ENCODE assay signal across 8 mouse cellular contexts in the genomic region with DNA sequence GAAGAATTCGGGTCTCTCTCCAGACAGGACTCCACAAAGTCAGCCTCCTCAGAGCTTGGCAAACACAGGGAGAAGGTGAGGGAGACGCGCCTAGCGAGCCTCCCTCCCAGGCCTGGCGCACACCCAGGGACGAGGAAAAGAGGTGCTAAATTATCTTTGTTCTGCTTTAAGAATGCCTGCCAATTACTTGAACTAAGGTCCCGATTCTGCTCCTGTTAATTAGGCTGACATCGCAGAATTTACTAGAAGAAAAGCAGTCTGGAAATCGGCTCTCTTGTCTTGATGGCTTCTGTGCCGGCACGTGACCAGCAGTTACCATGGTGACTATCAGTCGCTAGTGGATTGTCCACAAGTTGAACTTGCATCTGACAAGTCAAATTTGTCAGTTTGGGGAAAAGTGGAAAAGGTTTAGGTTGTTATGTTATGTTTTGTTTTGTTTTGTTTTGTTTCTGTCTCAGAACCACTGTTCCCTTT.
A peak's percentile ranks its signal among the peaks of the same experiment; 100 is the strongest.
DNase-seq lines count a peak whose midpoint lies in the region; ATAC-seq lines count a peak whose summit lies in the region.

No protein-coding gene starts in this region.

- no peaks in the 10 kb centered on the region for H3K36me3 ChIP-seq in forebrain, embryonic 14.5 days (ENCODE audit: control insufficient read depth, insufficient read depth, low read length)
- no peaks in the 10 kb centered on the region for H3K36me3 ChIP-seq in intestine, embryonic 15.5 days
- H3K36me3 ChIP-seq in midbrain, embryonic 16.5 days (ENCODE audit: control insufficient read depth, insufficient read depth, low read length): no peaks in the 10 kb centered on the region

- 6% methylated on average over 12 of the region's 12 CpGs for WGBS in forebrain, embryonic 14.5 days
- 21% methylated on average over 12 of the region's 12 CpGs for WGBS in intestine, embryonic 15.5 days
- 15% methylated on average over 12 of the region's 12 CpGs for WGBS in midbrain, embryonic 16.5 days

- peak overlapping the region; percentile 38 for H3K4me2 ChIP-seq in forebrain, embryonic 14.5 days (ENCODE audit: low read length)
- peak overlapping the region; percentile 38 for H3K4me2 ChIP-seq in intestine, embryonic 15.5 days (replicated peaks)
- H3K4me2 ChIP-seq in midbrain, embryonic 16.5 days (ENCODE audit: low read length): peak overlapping the region; percentile 33

- intact Hi-C loops in left cerebral cortex, postnatal 25 days (cut with DNase I): no loop called here

- peak; percentile 4 to 31 for DNase-seq in left cerebral cortex, postnatal 25 days (ENCODE audit: low spot score in 2 of 2)
- no peak for DNase-seq in left cerebral cortex, adult 18-20 months (ENCODE audit: low spot score in 2 of 2)
- DNase-seq in brain, adult 2 months (ENCODE audit: low read depth, low spot score): peak; percentile 69
- peak; percentile 93 for DNase-seq in forebrain, embryonic 14.5 days (ENCODE audit: low spot score)
- no peak for DNase-seq in gastrocnemius, adult 8-10 months (ENCODE audit: low spot score in 2 of 2)

- ATAC-seq in forebrain, embryonic 14.5 days: peak; percentile 86
- ATAC-seq in intestine, embryonic 15.5 days: peak; percentile 48; the same call in 1 of the 2 replicates
- ATAC-seq in midbrain, embryonic 16.5 days: peak; percentile 85
- ATAC-seq in inflammation-experienced regulatory T-cells, adult 6 months: no peak

- no peaks in the 10 kb centered on the region for H3K27me3 ChIP-seq in forebrain, embryonic 14.5 days (replicated peaks; ENCODE audit: control insufficient read depth, insufficient read depth, low read length)
- no peaks in the 10 kb centered on the region for H3K27me3 ChIP-seq in intestine, embryonic 15.5 days (replicated peaks)
- H3K27me3 ChIP-seq in midbrain, embryonic 16.5 days (ENCODE audit: control insufficient read depth, insufficient read depth, low read depth, low read length): no peaks in the 10 kb centered on the region

- peaks cover 22% of the 10 kb centered on the region for H3K4me1 ChIP-seq in forebrain, embryonic 14.5 days (ENCODE audit: control insufficient read depth, insufficient read depth, low read length)
- H3K4me1 ChIP-seq in intestine, embryonic 15.5 days (replicated peaks): peaks cover 12% of the 10 kb centered on the region
- H3K4me1 ChIP-seq in midbrain, embryonic 16.5 days (ENCODE audit: control insufficient read depth, insufficient read depth, low read length): peaks cover 18% of the 10 kb centered on the region

- H3K4me3 ChIP-seq in forebrain, embryonic 14.5 days (ENCODE audit: low read depth, low read length): no peak overlapping the region
- no peak overlapping the region for H3K4me3 ChIP-seq in intestine, embryonic 15.5 days (replicated peaks)
- no peak overlapping the region for H3K4me3 ChIP-seq in midbrain, embryonic 16.5 days (ENCODE audit: low read depth, low read length)

- H3K9ac ChIP-seq in forebrain, embryonic 14.5 days (ENCODE audit: low read length): no peak overlapping the region
- H3K9ac ChIP-seq in intestine, embryonic 15.5 days: no peak overlapping the region
- no peak overlapping the region for H3K9ac ChIP-seq in midbrain, embryonic 16.5 days (ENCODE audit: low read depth, low read length)

- H3K27ac ChIP-seq in forebrain, embryonic 14.5 days (ENCODE audit: low read depth, low read length): peak overlapping the region; percentile 73; the same call in 1 of the 2 replicates
- H3K27ac ChIP-seq in intestine, embryonic 15.5 days: no peak overlapping the region
- H3K27ac ChIP-seq in midbrain, embryonic 16.5 days (ENCODE audit: low read length): peak overlapping the region; percentile 28

- no peaks in the 10 kb centered on the region for H3K9me3 ChIP-seq in forebrain, embryonic 14.5 days (replicated peaks; ENCODE audit: control insufficient read depth, low read length)
- H3K9me3 ChIP-seq in intestine, embryonic 15.5 days: no peaks in the 10 kb centered on the region
- no peaks in the 10 kb centered on the region for H3K9me3 ChIP-seq in midbrain, embryonic 16.5 days (replicated peaks; ENCODE audit: control insufficient read depth, low read length, poor library complexity, severe bottlenecking)

Comparison
In these comparisons a context has a peak if more than half of its experiments do, and no peak if none do; other contexts are left out.
1. DNase-seq: peak in left cerebral cortex, postnatal 25 days (2 of 2), brain, adult 2 months (single experiment) and forebrain, embryonic 14.5 days (single experiment); none in left cerebral cortex, adult 18-20 months (0 of 2) and gastrocnemius, adult 8-10 months (0 of 2).
2. Peak in every context shown above with its lines, with median percentiles within 50 percentile points of each other: H3K4me2 ChIP-seq.